Mouse (Mus musculus) E14TG2a.4 (cell line): Measurements from ENCODE around the gene Cyfip1.

ENCODE experiments used
- H3K27me3 ChIP-seq: 2 replicates; pipeline ENCODE4 v1.6.1; 2014; ENCODE audit warnings: low read length, control low read depth; ENCODE audit not compliant: insufficient read depth
- H3K36me3 ChIP-seq: 2 replicates; pipeline ENCODE4 v1.6.1; 2014; ENCODE audit warnings: low read length, control low read depth; ENCODE audit not compliant: insufficient read depth
- H3K4me1 ChIP-seq: replicated peaks from 2 replicates; pipeline ENCODE4 v1.6.1; 2014; ENCODE audit warnings: low read depth, low read length, control low read depth
- H3K4me3 ChIP-seq: replicated peaks from 2 replicates; pipeline ENCODE4 v1.5.1; 2014; ENCODE audit warnings: mild to moderate bottlenecking, low read length
- H3K9me3 ChIP-seq: 2 replicates; pipeline ENCODE4 v1.6.1; 2014; ENCODE audit warnings: low read length, control low read depth
- CTCF ChIP-seq: conservative IDR thresholded peaks from 2 replicates; pipeline ENCODE4 v1.5.1; 2014; ENCODE audit warnings: low read length
- NANOG ChIP-seq: IDR thresholded peaks from 2 replicates; pipeline ENCODE4 v1.6.1; 2014; ENCODE audit warnings: borderline replicate concordance, low read length, mixed read lengths
- POU5F1 ChIP-seq: IDR thresholded peaks from 2 replicates; pipeline ENCODE4 v1.6.1; 2014; ENCODE audit warnings: low read length, borderline replicate concordance

Gene Cyfip1

DNA sequence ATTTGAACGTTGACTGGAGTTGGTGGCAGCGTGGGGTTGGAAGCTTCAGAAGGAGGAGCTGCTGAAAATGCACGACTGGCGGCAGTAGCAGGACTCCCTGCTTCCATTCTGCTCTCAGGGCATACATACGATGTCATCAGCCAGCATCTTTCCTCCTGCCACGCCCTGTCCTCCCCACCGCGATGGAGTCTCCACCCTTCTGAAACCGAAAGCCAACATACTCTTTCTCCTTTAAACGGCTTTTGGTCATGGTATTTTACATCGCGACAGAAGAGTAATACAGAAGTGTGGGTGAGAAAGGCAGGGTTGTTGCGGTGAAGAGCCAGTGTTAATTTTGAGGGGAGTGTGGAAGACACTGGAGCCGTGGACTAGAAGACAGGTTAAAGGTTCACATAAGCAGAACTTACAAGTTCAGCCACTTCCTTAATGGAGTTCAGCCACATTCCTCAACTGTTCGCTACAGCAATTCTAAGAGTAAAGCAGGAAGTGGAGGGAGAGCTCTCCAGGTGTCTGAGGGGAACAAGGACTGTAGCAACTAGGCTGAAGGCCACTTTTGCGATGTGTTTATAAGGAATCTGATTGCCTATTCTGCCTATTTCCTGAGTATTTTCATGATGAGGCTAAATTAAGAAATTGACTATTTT, 126.8 kb downstream of the Cyfip1 start:
- Histone ChIP-seq H3K4me3 (peak overlapping the region; percentile 41), H3K27me3 (no peaks in the 10 kb centered on the region), H3K36me3 (no peaks in the 10 kb centered on the region), H3K9me3 (no peaks in the 10 kb centered on the region), H3K4me1 (peaks cover 32% of the 10 kb centered on the region)
- TF ChIP-seq CTCF: no peak
- TF ChIP-seq POU5F1: no peak
- no peak for TF ChIP-seq NANOG

DNA sequence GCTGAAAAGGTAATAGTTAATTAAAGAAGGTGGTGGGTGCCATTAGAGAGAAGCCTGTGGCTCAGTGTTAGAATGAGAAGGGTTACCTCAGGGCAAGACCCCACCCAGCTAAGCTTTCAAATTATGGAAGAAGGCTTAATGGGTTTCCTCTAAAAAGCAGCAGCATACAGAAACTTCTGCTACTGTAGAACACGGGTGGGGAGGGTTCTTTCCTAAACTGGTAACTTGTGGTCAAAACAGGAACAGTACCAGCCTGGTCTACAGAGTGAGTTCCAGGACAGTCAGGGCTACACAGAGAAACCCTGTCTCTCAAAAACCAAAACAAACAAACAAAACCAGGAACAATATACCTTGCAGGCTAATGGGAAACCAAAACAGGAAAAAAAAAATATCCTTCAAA, 127.9 kb downstream of the Cyfip1 start:
- Histone ChIP-seq H3K9me3 (no peaks in the 10 kb centered on the region), H3K27me3 (no peaks in the 10 kb centered on the region), H3K4me1 (peaks cover 30% of the 10 kb centered on the region), H3K4me3 (0 out of 2 replicates have a peak overlapping the region, but pooled peaks have one; percentile 10), H3K36me3 (no peaks in the 10 kb centered on the region)
- no peak for TF ChIP-seq CTCF
- TF ChIP-seq POU5F1: no peak

DNA sequence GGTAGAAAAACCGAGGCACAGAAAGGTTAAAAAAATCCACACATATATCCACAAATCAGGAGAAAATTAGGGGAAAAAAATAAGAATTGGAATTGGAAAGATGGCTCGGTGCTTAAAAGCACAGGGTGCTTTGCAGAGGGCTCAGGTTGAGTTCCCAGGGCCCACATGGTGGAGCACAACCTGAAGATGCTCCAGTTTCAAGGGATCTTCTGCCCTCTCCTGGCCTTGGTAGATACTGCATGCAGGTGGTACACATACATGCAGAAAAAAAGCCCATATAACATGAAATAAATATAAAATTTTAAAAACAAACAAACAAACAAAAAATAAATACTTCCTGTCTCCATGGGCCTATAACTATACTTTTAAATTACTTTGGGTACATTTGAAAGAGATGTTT, 132.9 kb downstream of the Cyfip1 start:
- Histone ChIP-seq H3K4me3 (no peak overlapping the region), H3K36me3 (no peaks in the 10 kb centered on the region), H3K27me3 (no peaks in the 10 kb centered on the region), H3K4me1 (peaks cover 6% of the 10 kb centered on the region), H3K9me3 (no peaks in the 10 kb centered on the region)
- no peak for TF ChIP-seq NANOG
- TF ChIP-seq CTCF: peak; percentile 68

DNA sequence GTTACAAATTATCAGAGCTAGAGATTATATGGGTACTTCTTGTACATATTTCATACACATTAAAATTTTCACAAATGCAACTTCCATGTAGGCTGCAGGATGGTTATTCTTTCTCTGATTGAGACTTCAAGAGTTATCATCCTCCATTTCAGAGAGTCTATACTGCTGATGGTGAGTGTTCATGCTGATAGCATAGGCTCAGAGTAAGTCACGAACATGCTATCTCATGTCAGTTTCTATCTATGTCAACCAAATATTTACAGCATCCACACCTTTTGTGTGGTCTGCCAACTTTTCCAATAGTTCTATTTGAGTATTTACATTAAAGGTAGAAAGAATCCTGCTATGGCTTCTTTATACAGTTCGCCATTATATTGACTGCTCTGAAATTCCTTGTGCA, 140.0 kb downstream of the Cyfip1 start:
- TF ChIP-seq POU5F1: no peak
- TF ChIP-seq CTCF: no peak
- TF ChIP-seq NANOG: no peak
- no peaks in the 10 kb centered on the region for H3K27me3 ChIP-seq
- H3K4me3 ChIP-seq: no peak overlapping the region
- no peaks in the 10 kb centered on the region for H3K4me1 ChIP-seq
- H3K9me3 ChIP-seq: no peaks in the 10 kb centered on the region
- no peaks in the 10 kb centered on the region for H3K36me3 ChIP-seq
